Mouse (Mus musculus) spleen, postnatal 36 days (tissue): ENCODE results near the gene Dohh.

Source experiments
- DNase-seq, 2 experiments: peaks; one replicate each; pipeline ENCODE4 v3.0.0; 2022; ENCODE audit warnings: low spot score in 2 of 2, mixed read lengths in 1 of 2

Gene Dohh

GRCm38 (mm10) chr10:81383802-81384604, at the start of gene Dohh, which contains the start of gene Gm48551:
TSS of gene Dohh (plus strand) at chr10:81384428.
TSS of gene Gm48551 (plus strand) at chr10:81384466.
- DNase-seq = peak; percentile 97 to 98

- no peak for DNase-seq
Observed at GRCm38 (mm10) chr10:81335393-81336340, 48.6 kb upstream of the Dohh start.

GRCm38 (mm10) chr10:81336558-81336957, 47.7 kb upstream of the Dohh start:
- no peak for DNase-seq

GRCm38 (mm10) chr10:81340551-81341332, 43.5 kb upstream of the Dohh start:
- DNase-seq = no peak

- peak; percentile 56 to 66 for DNase-seq
Observed at GRCm38 (mm10) chr10:81341333-81341949, 42.8 kb upstream of the Dohh start.

GRCm38 (mm10) chr10:81342686-81343505, 41.3 kb upstream of the Dohh start, which contains the start of gene Gipc3:
TSS of gene Gipc3 (minus strand) at chr10:81343266.
- DNase-seq = peak; percentile 53 to 64

- peak in 1 of 2 experiments; percentile 55 for DNase-seq
Observed at GRCm38 (mm10) chr10:81344421-81345161, 39.6 kb upstream of the Dohh start.

- no peak for DNase-seq
Observed at GRCm38 (mm10) chr10:81345162-81345534, 39.1 kb upstream of the Dohh start.

- DNase-seq = peak; percentile 69 to 71
Observed at GRCm38 (mm10) chr10:81346453-81347067, 37.7 kb upstream of the Dohh start.

GRCm38 (mm10) chr10:81349146-81349545, 35.1 kb upstream of the Dohh start:
- peak in 1 of 2 experiments; percentile 64 for DNase-seq

- DNase-seq = no peak
Observed at GRCm38 (mm10) chr10:81349961-81350350, 34.3 kb upstream of the Dohh start.

- DNase-seq = peak; percentile 99
Observed at GRCm38 (mm10) chr10:81350351-81351063, 33.7 kb upstream of the Dohh start, which contains the start of gene Hmg20b. TSS of gene Hmg20b (minus strand) at chr10:81350480.

GRCm38 (mm10) chr10:81351678-81352291, 32.4 kb upstream of the Dohh start:
- DNase-seq = peak; percentile 57 to 74

- no peak for DNase-seq
Observed at GRCm38 (mm10) chr10:81354738-81355477, 29.3 kb upstream of the Dohh start.

- DNase-seq = no peak
Observed at GRCm38 (mm10) chr10:81355533-81355932, 28.7 kb upstream of the Dohh start.

- peak; percentile 68 to 73 for DNase-seq
Observed at GRCm38 (mm10) chr10:81356352-81356990, 27.8 kb upstream of the Dohh start.
